Mouse (Mus musculus): Measurements from ENCODE around the gene Nlrc5. TPM values are rescaled to one million over a fixed set of nuclear protein-coding genes. Genes with fewer than 3 reads are reported as not detected.

Nlrc5 gene
- 0.35 and 0.62 TPM in 2 replicates for polyA plus RNA-seq (2015; fragmentation: Nextera tagmentation; extraction: Ambion mirVana)

DNA sequence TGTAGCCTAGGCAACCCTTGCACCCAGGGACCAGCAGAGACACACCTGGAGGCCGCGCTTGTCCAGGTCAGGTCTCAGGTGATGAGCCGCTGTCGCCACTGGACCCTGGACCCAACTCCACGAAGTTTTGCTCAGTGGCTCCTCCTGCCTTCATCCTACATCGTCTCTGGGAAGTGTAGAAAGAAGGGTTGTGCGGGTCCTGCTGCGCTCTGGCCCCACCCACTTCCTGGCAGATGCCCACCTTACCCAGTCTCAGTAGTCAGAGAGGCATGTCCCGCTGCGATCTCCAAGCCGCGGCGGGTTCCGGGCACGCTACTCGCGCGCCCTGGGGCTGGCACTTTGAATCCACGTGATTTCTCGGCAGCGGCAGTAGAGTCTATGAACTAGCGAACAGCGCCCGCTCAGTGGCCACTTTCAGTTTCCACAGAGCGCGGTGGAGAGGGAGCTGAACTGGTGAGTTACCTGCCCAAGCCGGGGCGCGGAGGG, at the start of gene Nlrc5:
TSS of gene Nlrc5 (plus strand) at position 376 of the 486 bp plus-strand sequence.
- peak within 1 kb of the TSS; percentile 48 for H3K4me3 ChIP-seq (replicated peaks)
- no peak within 1 kb of the TSS for H3K27ac ChIP-seq (replicated peaks)
- no peaks in the 10 kb centered on the region for H3K9me3 ChIP-seq (replicated peaks)
- H3K4me2 ChIP-seq: peak within 1 kb of the TSS; percentile 66
- H3K4me1 ChIP-seq (replicated peaks): peaks cover 8% of the 10 kb centered on the region
- ATAC-seq (ENCODE audit: insufficient read depth): no peak
- H3K27me3 ChIP-seq: peaks cover 33% of the 10 kb centered on the region
- 2% methylated on average over 29 of the region's 29 CpGs for WGBS (ENCODE audit: insufficient replicate concordance)
- no peaks in the 10 kb centered on the region for H3K36me3 ChIP-seq (replicated peaks)
- H3K9ac ChIP-seq: no peak within 1 kb of the TSS

DNA sequence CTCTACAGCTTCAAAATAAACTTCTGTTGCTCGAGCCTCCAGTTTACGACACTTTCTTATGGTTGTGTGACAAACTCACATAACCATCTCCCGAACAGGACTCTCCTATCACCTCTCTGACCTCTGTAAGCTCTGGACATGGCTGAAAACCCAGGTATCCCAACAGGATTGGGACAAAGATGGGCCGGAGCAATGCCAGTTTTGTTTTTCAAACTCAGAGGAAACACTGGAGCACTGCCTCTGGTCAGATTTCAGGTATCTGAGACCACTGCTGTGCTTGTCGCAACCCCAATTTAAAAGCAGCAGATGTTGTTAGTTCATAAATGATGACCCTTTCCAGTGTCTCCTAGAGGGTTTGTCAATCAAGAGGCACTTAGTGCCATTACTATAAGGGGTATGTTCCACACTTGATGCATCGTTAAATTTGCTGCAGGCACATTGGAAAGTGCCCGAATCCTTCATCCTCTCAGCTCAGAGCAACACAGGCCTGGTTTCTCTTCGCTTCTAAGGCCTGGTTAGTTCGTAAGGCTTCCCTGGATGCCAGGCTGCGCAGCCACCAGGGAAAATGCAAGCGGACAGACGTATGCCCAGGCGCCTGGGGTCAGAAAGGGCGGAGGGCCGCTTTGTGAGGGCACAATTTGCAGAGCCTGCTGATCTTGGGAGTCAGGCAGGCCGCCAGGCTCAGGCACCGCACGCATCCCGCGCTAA, 48.5 kb upstream of the Nlrc5 start:
- 25% methylated on average over 20 of the region's 20 CpGs for WGBS (ENCODE audit: insufficient replicate concordance)
- ATAC-seq (ENCODE audit: insufficient read depth): no peak

DNA sequence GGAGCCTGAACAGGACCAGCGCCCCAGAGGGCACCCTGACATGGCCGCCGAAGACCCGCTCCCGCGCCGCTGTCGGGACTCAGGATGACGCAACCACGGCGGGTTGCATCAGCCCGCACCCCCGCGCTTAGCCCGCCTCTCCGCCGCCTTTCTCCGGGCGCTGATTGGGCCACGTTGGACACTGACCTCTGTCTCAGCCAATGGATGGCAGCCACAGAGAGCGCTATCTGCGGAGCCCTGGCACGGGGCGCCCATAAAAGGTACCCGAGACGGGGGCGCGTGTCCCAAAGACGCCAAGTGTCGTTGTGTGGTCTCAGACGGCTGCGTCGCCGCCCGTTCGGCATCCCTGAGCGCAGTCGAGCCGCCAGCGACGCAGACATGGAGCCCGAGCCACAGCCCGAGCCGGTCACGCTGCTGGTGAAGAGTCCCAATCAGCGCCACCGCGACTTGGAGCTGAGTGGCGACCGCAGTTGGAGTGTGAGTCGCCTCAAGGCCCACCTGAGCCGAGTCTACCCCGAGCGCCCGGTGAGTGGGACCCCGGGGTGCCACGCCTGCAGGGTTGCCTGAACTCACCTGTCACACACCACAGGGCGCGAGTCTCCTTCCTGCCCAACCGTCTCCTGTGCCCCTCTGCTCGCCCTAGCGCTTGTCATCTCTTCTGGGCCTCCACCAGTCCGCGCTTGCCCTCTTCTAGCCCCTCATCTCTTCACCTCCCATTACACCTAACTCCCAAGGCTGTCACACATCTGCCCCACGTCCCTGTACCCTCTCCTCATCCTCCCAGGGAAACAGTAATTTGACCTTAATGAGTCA, 47.7 kb upstream of the Nlrc5 start, which contains the start of gene Herpud1:
TSS of gene Herpud1 (plus strand) at position 225 of the 813 bp plus-strand sequence.
- peaks cover 44% of the 10 kb centered on the region for H3K4me1 ChIP-seq (replicated peaks)
- peak; percentile 93 for ATAC-seq (ENCODE audit: insufficient read depth)
- H3K36me3 ChIP-seq (replicated peaks): peaks cover 29% of the 10 kb centered on the region
- H3K27ac ChIP-seq (replicated peaks): peak within 1 kb of the TSS; percentile 97
- H3K9me3 ChIP-seq (replicated peaks): no peaks in the 10 kb centered on the region
- under 1% methylated on average over 65 of the region's 65 CpGs for WGBS (ENCODE audit: insufficient replicate concordance)
- peak within 1 kb of the TSS; percentile 94 for H3K4me3 ChIP-seq (replicated peaks)
- H3K27me3 ChIP-seq: 0 out of 2 replicates have a peak, but pooled peaks cover 5% of the 10 kb centered on the region
- peak within 1 kb of the TSS; percentile 96 for H3K4me2 ChIP-seq
- H3K9ac ChIP-seq: peak within 1 kb of the TSS; percentile 98

More for the DNA sequence above, 48.5 kb upstream of the Nlrc5 start:
- Histone ChIP-seq H3K4me3 (replicated peaks) (peak overlapping the region; percentile 94), H3K27me3 (0 out of 2 replicates have a peak, but pooled peaks cover 12% of the 10 kb centered on the region), H3K9me3 (replicated peaks) (no peaks in the 10 kb centered on the region), H3K9ac (peak overlapping the region; percentile 97), H3K4me2 (peak overlapping the region; percentile 96), H3K4me1 (replicated peaks) (peaks cover 41% of the 10 kb centered on the region), H3K36me3 (replicated peaks) (peaks cover 22% of the 10 kb centered on the region), H3K27ac (replicated peaks) (peak overlapping the region; percentile 97)

DNA sequence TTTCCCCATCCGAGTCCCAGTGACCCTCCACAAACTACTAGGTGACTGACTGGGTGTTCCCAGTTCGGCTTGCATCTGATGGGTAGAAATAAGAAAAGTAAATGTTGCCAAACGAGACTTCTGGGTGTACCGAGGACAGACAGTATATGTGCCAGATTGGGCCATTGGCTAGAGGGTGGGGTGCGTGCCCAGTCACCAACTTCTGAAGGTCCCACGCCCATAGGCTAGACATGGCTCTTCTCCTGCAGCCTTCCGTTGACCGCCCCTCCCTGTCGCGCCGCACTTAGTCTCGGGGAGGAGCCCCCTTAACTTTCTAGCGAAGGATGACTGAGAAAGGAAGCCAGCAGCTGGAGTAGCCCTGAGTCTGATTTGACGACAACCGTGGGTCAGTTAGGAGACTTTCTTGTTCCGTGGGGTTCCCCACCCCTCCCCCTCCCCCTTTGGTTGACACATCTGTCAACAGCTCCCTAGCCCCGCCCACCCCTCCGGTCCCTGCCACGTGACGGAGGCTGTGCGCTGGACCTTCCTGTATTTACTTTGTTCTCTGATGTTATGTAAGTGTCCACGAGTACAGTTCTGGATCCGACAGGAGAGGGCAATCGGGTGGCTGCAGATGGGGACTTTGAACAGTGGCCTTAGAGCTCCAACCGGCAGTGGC, 47.0 kb upstream of the Nlrc5 start:
- Histone ChIP-seq H3K4me2 (peak overlapping the region; percentile 96), H3K4me3 (replicated peaks) (peak overlapping the region; percentile 94), H3K9ac (peak overlapping the region; percentile 98), H3K36me3 (replicated peaks) (peaks cover 37% of the 10 kb centered on the region), H3K4me1 (replicated peaks) (peaks cover 49% of the 10 kb centered on the region), H3K27me3 (no peaks in the 10 kb centered on the region), H3K27ac (replicated peaks) (peak overlapping the region; percentile 97), H3K9me3 (replicated peaks) (no peaks in the 10 kb centered on the region)
- ATAC-seq (ENCODE audit: insufficient read depth): peak; percentile 80
- under 1% methylated on average over 25 of the region's 25 CpGs for WGBS (ENCODE audit: insufficient replicate concordance)

DNA sequence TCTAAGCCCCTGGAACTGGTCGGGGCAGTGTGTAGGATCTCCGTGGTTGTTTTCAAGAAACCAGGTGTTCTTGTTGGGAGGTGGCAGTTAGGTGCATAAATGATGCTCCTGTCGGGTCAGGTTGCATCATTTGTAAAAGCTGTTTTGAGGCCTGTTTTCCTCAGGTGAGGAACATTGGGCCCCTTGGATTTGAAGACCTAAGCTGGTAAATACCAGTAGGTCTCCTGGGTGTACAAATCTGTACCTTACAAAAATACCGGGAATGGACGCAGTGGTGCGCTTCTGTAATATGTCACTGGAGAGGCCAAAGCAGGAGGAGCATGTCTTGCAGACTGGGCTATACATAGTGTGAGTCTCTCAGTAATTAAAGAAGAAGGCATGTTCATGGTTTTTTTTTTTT, 46.4 kb upstream of the Nlrc5 start:
- ATAC-seq (ENCODE audit: insufficient read depth): no peak
- peaks cover 55% of the 10 kb centered on the region for H3K4me1 ChIP-seq (replicated peaks)
- 33% methylated on average over 6 of the region's 6 CpGs for WGBS (ENCODE audit: insufficient replicate concordance)

DNA sequence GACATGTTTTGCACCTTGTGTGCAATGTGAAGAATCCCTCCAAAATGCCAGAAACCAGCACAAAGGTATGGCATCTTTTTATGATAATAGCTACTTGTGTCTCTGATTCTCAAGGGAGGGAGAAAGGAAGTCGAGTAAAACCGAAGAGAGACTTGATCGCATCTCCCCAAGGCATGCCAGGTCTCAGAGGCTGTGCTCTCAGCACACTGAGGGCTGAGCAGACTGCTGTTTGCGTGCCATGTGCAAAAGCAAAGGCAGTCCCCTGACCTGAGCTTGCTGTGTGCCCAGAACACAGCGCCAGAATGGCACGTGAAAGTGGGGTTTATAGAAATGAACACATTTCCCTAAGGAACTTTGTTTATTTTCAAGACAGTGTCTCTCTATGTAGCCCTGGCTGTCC, 44.6 kb upstream of the Nlrc5 start:
- no peaks in the 10 kb centered on the region for H3K9me3 ChIP-seq (replicated peaks)
- no peaks in the 10 kb centered on the region for H3K27me3 ChIP-seq
- H3K4me3 ChIP-seq (replicated peaks): no peak overlapping the region
- no peak for ATAC-seq (ENCODE audit: insufficient read depth)
- H3K9ac ChIP-seq: no peak overlapping the region
- H3K4me1 ChIP-seq (replicated peaks): peaks cover 43% of the 10 kb centered on the region
- no peak overlapping the region for H3K4me2 ChIP-seq
- no peak overlapping the region; the same call in 1 of the 2 replicates for H3K27ac ChIP-seq (replicated peaks)
- H3K36me3 ChIP-seq (replicated peaks): peaks cover 59% of the 10 kb centered on the region
- 84% methylated on average over 6 of the region's 6 CpGs for WGBS (ENCODE audit: insufficient replicate concordance)

More for the DNA sequence above, 46.4 kb upstream of the Nlrc5 start:
- Histone ChIP-seq H3K4me2 (peak overlapping the region; percentile 96), H3K9me3 (replicated peaks) (no peaks in the 10 kb centered on the region), H3K4me3 (replicated peaks) (peak overlapping the region; percentile 94), H3K9ac (peak overlapping the region; percentile 98), H3K27ac (replicated peaks) (peak overlapping the region; percentile 97), H3K27me3 (no peaks in the 10 kb centered on the region), H3K36me3 (replicated peaks) (peaks cover 43% of the 10 kb centered on the region)

DNA sequence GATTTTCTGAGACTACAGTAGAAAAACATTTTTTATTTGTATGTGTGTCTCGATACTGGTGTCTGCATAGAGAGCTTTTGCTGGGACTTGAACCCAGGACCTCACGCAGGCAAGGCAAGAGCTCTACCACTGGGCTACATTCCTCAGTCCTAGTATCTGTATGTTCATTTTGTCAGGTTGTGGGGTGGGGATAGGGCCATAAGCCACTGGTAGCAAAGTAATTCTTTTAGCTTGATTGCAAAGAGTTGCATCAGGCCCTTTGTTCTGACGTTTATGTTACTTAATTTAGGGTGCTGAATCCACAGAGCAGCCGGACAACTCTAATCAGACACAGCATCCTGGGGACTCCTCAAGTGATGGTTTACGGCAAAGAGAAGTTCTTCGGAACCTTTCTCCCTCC, 43.7 kb upstream of the Nlrc5 start:
- Histone ChIP-seq H3K9me3 (replicated peaks) (no peaks in the 10 kb centered on the region), H3K4me1 (replicated peaks) (peaks cover 34% of the 10 kb centered on the region), H3K4me2 (no peak overlapping the region), H3K27ac (replicated peaks) (no peak overlapping the region), H3K4me3 (replicated peaks) (no peak overlapping the region), H3K9ac (no peak overlapping the region), H3K27me3 (no peaks in the 10 kb centered on the region), H3K36me3 (replicated peaks) (peaks cover 68% of the 10 kb centered on the region)
- ATAC-seq (ENCODE audit: insufficient read depth): no peak
- WGBS (ENCODE audit: insufficient replicate concordance): 85% methylated on average over 6 of the region's 6 CpGs

DNA sequence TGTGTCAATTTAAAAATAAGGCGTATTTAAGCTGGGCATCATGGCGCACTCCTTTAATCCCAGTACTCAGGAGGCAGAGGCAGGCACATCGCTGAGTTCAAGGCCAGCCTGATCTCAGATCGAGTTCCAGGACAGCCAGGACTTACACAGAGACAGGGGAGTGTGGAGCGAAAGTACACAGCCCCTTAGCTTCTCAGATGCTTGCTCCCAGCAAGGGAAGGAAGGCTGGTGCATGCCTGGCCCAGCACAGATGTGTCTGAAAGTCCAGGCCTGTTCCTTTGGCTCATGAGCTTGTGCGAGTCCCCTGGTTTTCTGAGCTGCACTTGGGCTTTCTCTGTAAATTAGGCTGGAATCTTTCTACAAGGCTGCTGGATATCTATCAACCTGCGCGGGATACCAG, 43.2 kb upstream of the Nlrc5 start:
- no peak overlapping the region for H3K4me2 ChIP-seq
- H3K9me3 ChIP-seq (replicated peaks): no peaks in the 10 kb centered on the region
- no peak overlapping the region for H3K9ac ChIP-seq
- peaks cover 73% of the 10 kb centered on the region for H3K36me3 ChIP-seq (replicated peaks)
- WGBS (ENCODE audit: insufficient replicate concordance): 92% methylated on average over 8 of the region's 8 CpGs
- no peak overlapping the region for H3K27ac ChIP-seq (replicated peaks)
- peaks cover 29% of the 10 kb centered on the region for H3K4me1 ChIP-seq (replicated peaks)
- H3K4me3 ChIP-seq (replicated peaks): no peak overlapping the region
- no peak for ATAC-seq (ENCODE audit: insufficient read depth)
- no peaks in the 10 kb centered on the region for H3K27me3 ChIP-seq

DNA sequence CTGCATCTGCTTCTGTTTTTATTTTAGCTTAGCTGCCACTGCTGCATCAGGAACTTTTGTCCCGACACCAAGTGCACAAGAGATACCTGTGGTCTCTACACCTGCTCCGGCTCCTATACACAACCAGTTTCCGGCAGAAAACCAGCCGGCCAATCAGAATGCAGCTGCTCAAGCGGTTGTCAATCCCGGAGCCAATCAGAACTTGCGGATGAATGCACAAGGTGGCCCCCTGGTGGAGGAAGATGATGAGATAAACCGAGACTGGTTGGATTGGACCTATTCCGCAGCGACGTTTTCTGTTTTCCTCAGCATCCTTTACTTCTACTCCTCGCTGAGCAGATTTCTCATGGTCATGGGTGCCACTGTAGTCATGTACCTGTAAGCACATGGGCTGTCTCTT, 42.0 kb upstream of the Nlrc5 start:
- Histone ChIP-seq H3K36me3 (replicated peaks) (peaks cover 85% of the 10 kb centered on the region), H3K27me3 (no peaks in the 10 kb centered on the region), H3K9ac (no peak overlapping the region), H3K4me3 (replicated peaks) (no peak overlapping the region), H3K4me1 (replicated peaks) (peaks cover 28% of the 10 kb centered on the region), H3K4me2 (no peak overlapping the region), H3K27ac (replicated peaks) (no peak overlapping the region), H3K9me3 (replicated peaks) (no peaks in the 10 kb centered on the region)
- WGBS (ENCODE audit: insufficient replicate concordance): 83% methylated on average over 12 of the region's 12 CpGs
- no peak for ATAC-seq (ENCODE audit: insufficient read depth)

DNA sequence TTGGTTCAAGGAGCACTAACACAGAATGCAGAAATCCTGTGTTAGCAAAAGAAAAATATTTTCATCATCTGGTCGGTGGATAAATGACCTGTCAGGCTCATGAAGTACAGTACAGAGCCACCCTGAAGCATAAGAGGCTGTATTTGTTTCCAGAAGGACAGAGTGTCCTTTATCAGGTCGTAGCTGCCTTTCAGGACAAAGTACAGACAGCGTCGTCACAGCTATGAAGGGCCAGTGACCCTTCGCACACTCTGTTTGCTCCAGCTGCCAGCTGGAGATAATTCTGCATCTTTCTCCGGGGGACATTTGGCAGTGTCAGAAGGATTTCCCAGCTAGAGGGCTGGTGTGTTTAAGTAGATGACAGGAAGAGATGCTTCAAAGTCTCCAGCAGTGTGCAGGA, 41.5 kb upstream of the Nlrc5 start:
- ATAC-seq (ENCODE audit: insufficient read depth): no peak
- Histone ChIP-seq H3K36me3 (replicated peaks) (peaks cover 90% of the 10 kb centered on the region), H3K9ac (no peak overlapping the region), H3K9me3 (replicated peaks) (no peaks in the 10 kb centered on the region), H3K27me3 (no peaks in the 10 kb centered on the region), H3K4me1 (replicated peaks) (peaks cover 27% of the 10 kb centered on the region), H3K27ac (replicated peaks) (no peak overlapping the region), H3K4me2 (no peak overlapping the region), H3K4me3 (replicated peaks) (no peak overlapping the region)
- WGBS (ENCODE audit: insufficient replicate concordance): 60% methylated on average over 6 of the region's 6 CpGs
